Mouse (Mus musculus) kidney, adult 2 months (tissue): ENCODE results near the gene Iqsec3. TPM values are rescaled to one million over a fixed set of nuclear protein-coding genes. Genes with fewer than 3 reads are reported as not detected.

Source experiments
- DNase-seq: peaks from one replicate; pipeline ENCODE4 v3.0.0; 2021
- H3K27ac ChIP-seq: fragments of 200-500 bp; 2 replicates; pipeline ENCODE4 v1.5.1; 2012; ENCODE audit warnings: low read depth, low read length, control low read depth, inconsistent platforms; ENCODE audit not compliant: insufficient read depth
- H3K27me3 ChIP-seq: fragments of 200-500 bp; replicated peaks from 2 replicates; pipeline ENCODE4 v1.6.1; 2012; ENCODE audit warnings: mild to moderate bottlenecking, moderate library complexity, low read length, inconsistent platforms; ENCODE audit not compliant: control insufficient read depth, insufficient read depth
- H3K36me3 ChIP-seq: fragments of 200-500 bp; 2 replicates; pipeline ENCODE4 v1.6.1; 2012; ENCODE audit warnings: mild to moderate bottlenecking, moderate library complexity, low read length, inconsistent platforms; ENCODE audit not compliant: control insufficient read depth, insufficient read depth
- H3K4me1 ChIP-seq: fragments of 200-500 bp; 2 replicates; pipeline ENCODE4 v1.6.1; 2011; ENCODE audit warnings: low read length; ENCODE audit not compliant: control insufficient read depth, insufficient read depth
- H3K4me3 ChIP-seq: fragments of 200-500 bp; 2 replicates; pipeline ENCODE4 v1.5.1; 2011; ENCODE audit warnings: mild to moderate bottlenecking, low read depth, low read length, control low read depth; ENCODE audit not compliant: insufficient read depth
- CTCF ChIP-seq: fragments of 200-500 bp; conservative IDR thresholded peaks from 2 replicates; pipeline ENCODE4 v1.5.1; 2011; ENCODE audit warnings: low read depth, mild to moderate bottlenecking, control low read depth, low read length, moderate library complexity, mixed read lengths; ENCODE audit not compliant: insufficient read depth, insufficient read length
- POLR2A ChIP-seq: fragments of 200-500 bp; IDR thresholded peaks from one replicate; pipeline ENCODE4 v1.6.1; 2011; ENCODE audit warnings: low read depth, low read length, control low read depth
- WGBS: fragments of 180-500 bp; shearing (Covaris S2); methylation state at CpG from one replicate; pipeline ENCODE4 v1.1.7; 2018; 5-methylcytosine and 5-hydroxymethylcytosine counted together
- polyA plus RNA-seq: library from polyadenylated mRNA; depleted of rRNA; stranded (reverse); fragments of >200 nt; gene quantifications from 2 replicates; pipeline ENCODE4 v1.2.3, GENCODE M21; 2012

The Iqsec3 gene
- polyA plus RNA-seq, 1 experiment: 0.20 TPM

GRCm38 (mm10) chr6:121454549-121455494 is 18.7 kb downstream of the Iqsec3 start:
- Histone ChIP-seq H3K27ac (no peak overlapping the region), H3K36me3 (no peaks in the 10 kb centered on the region), H3K4me3 (no peak overlapping the region), H3K27me3 (no peaks in the 10 kb centered on the region), H3K4me1 (no peaks in the 10 kb centered on the region)
- TF ChIP-seq POLR2A (no peak), CTCF (no peak)
- no peak for DNase-seq
- WGBS: 53% methylated on average over 12 of the region's 12 CpGs

GRCm38 (mm10) chr6:121453776-121454175 is 19.7 kb downstream of the Iqsec3 start:
- WGBS: 54% methylated on average over 7 of the region's 7 CpGs
- DNase-seq: no peak
- Histone ChIP-seq H3K27me3 (no peaks in the 10 kb centered on the region), H3K4me1 (no peaks in the 10 kb centered on the region), H3K4me3 (no peak overlapping the region), H3K36me3 (no peaks in the 10 kb centered on the region), H3K27ac (no peak overlapping the region)
- TF ChIP-seq CTCF (no peak), POLR2A (no peak)

- no peak overlapping the region for H3K4me3 ChIP-seq
- 91% methylated on average over 3 of the region's 3 CpGs for WGBS
- no peak for DNase-seq
- H3K4me1 ChIP-seq: no peaks in the 10 kb centered on the region
- no peaks in the 10 kb centered on the region for H3K36me3 ChIP-seq
- no peak overlapping the region for H3K27ac ChIP-seq
- H3K27me3 ChIP-seq: no peaks in the 10 kb centered on the region
- TF ChIP-seq CTCF (no peak), POLR2A (no peak)
Observed at GRCm38 (mm10) chr6:121451703-121452102, 21.8 kb downstream of the Iqsec3 start.

GRCm38 (mm10) chr6:121440696-121441220 is 32.7 kb downstream of the Iqsec3 start:
- TF ChIP-seq POLR2A (no peak), CTCF (no peak)
- Histone ChIP-seq H3K36me3 (no peaks in the 10 kb centered on the region), H3K27ac (no peak overlapping the region), H3K4me3 (no peak overlapping the region), H3K27me3 (no peaks in the 10 kb centered on the region), H3K4me1 (no peaks in the 10 kb centered on the region)
- whole genome bisulfite sequencing: 13% methylated on average over 5 of the region's 5 CpGs
- no peak for DNase-seq

- TF ChIP-seq POLR2A (no peak), CTCF (no peak)
- Histone ChIP-seq H3K27me3 (no peaks in the 10 kb centered on the region), H3K4me1 (no peaks in the 10 kb centered on the region), H3K4me3 (no peak overlapping the region), H3K36me3 (no peaks in the 10 kb centered on the region), H3K27ac (no peak overlapping the region)
- no peak for DNase-seq
- WGBS: 52% methylated on average over 6 of the region's 6 CpGs
Observed at GRCm38 (mm10) chr6:121424830-121425229, 48.6 kb downstream of the Iqsec3 start.

- Histone ChIP-seq H3K4me3 (no peak overlapping the region), H3K36me3 (no peaks in the 10 kb centered on the region), H3K4me1 (no peaks in the 10 kb centered on the region), H3K27ac (no peak overlapping the region), H3K27me3 (no peaks in the 10 kb centered on the region)
- no peak for DNase-seq
- TF ChIP-seq CTCF: no peak
- no peak for TF ChIP-seq POLR2A
- WGBS: 30% methylated on average over 12 of the region's 12 CpGs
Observed at GRCm38 (mm10) chr6:121424403-121424802, 49.1 kb downstream of the Iqsec3 start.

GRCm38 (mm10) chr6:121412558-121413297 is 60.8 kb downstream of the Iqsec3 start:
- Histone ChIP-seq H3K4me1 (no peaks in the 10 kb centered on the region), H3K4me3 (no peak overlapping the region), H3K27me3 (no peaks in the 10 kb centered on the region), H3K36me3 (no peaks in the 10 kb centered on the region), H3K27ac (no peak overlapping the region)
- TF ChIP-seq POLR2A: no peak
- no peak for TF ChIP-seq CTCF
- 2% methylated on average over 46 of the region's 46 CpGs for WGBS
- no peak for DNase-seq
